Mouse (Mus musculus): Measurements from ENCODE around the gene Kmt2c.

Gene Kmt2c

DNA sequence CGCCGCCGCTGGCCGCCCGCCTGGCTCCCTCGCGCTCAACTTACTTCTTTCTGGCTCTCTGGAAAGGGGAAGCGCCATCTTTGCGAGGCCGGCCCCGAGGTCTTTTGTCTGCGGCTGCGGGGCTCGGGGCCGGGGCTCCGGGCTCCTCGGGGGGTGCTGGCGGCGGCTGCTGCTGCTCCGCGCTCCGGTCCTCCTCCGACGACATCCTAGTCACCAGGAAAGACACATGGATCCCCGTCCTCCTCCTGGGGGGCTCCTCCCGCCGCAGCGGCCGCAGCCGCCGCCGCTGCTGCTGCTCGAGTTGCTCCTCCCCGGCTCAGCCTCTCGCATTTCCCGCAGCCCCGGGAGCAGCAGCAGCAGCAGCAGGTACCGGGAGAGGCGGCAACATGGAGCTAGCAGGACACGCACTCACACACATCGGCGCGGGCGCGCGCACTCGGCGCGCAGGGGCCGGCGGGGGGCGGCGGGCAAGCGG lies at the start of gene Kmt2c:
Kmt2c (minus strand) TSS at position 438 of the 475 bp plus-strand sequence.
- DNase-seq (ENCODE audit: low spot score in 2 of 2) = peak; percentile 73 to 78

DNA sequence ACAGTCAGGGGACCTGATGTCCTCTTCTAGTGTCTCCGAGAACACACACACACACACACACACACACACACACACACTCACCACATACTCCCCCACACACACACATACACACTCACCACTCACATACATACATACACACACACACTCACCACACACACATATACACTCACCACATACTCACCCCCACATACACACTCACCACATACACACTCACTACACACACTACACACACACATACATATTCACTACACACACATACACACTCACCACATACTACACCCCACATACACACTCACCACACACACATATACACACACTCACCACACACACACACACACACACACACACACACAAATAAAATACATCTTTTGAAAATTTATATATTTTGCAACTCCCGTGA lies 48.3 kb upstream of the Kmt2c start:
- no peak for DNase-seq (ENCODE audit: low spot score in 2 of 2)

DNA sequence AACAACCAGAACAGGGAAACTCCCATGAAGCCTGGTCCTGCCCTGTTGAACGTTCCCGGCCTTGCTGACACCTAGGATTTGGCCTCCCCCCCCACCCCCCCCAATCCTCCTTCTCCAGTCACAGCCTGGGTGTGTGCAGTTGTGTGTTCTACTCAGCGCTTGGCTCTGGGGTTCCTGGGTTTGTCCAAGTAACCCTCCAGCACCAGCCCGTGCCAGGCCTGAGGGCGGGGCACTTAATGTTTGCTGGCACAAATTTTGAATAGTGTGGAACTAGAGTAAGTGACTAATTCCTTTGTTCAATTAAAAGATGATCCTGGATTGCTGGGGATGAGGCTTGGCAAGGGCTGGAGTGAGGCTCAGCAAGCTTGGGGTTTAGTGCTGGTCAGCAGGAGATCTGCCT lies 46.0 kb upstream of the Kmt2c start:
- peak; percentile 47 to 57 for DNase-seq (ENCODE audit: low spot score in 2 of 2)

DNA sequence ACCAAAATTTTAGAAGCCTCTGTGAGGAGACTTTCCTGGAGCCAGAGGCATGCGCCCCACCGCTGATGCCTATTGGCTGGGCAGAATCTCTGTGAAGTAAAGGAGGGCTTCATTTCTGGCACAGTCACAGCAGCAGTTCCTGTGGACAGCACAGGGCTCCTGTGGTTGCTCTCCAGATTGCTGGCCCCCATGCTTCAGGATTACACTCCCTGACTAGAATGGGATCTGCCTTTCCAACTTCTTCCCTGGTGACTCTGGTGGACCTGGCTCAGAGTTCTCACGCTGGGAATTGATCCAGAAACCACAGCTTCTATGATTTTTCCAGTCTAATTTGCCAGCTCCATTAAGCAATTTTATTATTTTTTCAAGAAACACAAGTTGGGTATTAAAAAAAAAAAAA lies 45.5 kb upstream of the Kmt2c start:
- peak; percentile 23 to 75 for DNase-seq (ENCODE audit: low spot score in 2 of 2)

DNA sequence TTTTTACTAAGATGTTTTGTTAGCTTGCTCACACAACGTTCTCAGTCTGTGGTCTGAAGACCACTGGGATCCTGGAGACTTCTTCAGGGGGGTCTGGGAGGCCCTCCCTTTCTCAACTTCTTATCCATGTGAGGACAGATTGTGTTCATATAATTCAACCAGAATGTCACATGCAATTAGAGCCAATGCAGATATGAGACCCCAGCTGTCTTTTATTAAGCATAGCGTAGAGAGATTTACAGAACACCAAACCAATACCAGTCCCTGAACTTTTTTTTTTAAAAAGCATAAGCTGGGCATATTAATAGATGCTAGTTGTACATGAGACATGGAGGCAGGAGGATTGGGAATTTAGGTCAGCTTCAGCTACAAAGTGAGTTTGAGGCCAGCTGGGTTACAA lies 43.1 kb upstream of the Kmt2c start:
- DNase-seq (ENCODE audit: low spot score in 2 of 2) = no peak

DNA sequence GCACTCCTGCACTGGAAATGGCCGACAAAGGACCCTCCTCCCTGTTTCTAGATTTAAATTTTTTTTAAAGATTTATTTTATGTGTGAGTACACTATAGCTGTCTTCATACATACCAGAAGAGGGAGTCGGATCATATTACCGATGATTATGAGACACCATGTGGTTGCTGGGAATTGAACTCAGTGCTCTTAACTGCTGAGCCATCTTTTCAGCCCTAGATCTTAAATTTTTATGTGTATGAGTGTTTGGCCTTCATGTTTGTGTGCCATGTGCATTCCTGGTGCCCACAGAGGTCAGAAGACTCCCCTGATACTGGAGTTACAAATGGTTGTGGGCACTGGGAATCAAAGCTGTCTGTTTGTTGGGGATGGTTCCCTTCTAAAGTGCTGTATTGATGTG lies 42.3 kb upstream of the Kmt2c start:
- DNase-seq (ENCODE audit: low spot score in 2 of 2) = no peak

DNA sequence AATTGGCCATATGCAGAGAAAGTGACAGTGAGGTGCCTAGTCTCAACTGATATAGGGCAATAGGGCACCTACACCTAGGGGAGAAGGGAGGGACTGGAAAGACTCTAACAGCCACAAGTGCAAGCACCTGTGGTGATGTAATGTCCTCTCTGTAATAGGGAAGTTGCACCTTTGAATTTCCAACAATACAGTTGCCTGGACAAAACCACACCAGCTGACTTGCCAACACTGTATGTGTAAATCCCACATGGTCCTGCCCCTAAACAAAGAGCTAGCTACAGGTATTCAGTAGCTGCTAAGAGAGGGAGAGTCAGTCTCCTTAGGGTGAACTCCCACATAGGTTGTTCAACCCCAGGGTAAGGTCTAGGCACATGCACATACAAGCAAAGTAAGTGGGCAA lies 41.8 kb upstream of the Kmt2c start:
- no peak for DNase-seq (ENCODE audit: low spot score in 2 of 2)

DNA sequence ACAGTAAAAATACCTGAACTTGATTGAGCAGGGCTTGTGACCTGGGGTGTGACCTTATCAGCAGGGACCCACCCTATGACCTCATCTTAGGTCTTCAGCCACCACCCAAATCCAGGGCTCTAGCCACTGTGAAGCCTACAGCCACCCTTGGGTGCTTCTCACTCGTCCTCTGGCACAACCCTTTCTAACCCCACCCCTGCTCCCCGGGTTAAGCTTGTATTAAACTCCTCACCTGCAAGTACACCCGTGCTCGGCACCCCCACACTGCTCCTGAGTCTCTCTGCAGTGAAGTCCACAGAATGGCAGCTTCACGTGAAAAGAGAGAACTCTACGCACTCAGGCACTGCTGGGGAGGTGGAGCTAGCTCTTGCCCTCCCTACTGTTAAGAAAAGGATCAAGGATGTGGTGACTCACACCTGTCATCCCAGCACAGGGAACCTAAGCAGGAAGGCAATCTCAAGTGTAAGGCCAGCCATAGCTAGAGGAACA lies 38.4 kb upstream of the Kmt2c start:
- no peak for DNase-seq (ENCODE audit: low spot score in 2 of 2)

DNA sequence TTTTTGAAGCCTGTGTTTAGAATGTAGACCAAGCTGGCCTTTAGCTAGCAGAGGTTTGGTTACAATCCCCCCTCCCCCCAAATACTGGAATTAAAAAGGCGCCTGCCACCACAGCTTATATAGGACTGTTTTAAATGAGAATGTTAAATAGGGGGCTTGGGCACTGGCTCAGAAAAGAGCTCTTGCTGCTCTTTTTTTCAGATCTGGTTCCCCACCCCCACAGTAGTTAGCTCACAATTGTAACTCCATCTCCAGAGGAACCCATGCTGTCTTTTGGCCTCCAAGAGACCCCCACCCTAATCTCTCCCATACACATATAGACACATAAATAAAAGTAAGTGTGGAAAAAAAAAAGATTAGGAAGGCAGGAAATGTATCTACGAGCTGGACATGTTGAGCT lies 37.9 kb upstream of the Kmt2c start:
- no peak for DNase-seq (ENCODE audit: low spot score in 2 of 2)

DNA sequence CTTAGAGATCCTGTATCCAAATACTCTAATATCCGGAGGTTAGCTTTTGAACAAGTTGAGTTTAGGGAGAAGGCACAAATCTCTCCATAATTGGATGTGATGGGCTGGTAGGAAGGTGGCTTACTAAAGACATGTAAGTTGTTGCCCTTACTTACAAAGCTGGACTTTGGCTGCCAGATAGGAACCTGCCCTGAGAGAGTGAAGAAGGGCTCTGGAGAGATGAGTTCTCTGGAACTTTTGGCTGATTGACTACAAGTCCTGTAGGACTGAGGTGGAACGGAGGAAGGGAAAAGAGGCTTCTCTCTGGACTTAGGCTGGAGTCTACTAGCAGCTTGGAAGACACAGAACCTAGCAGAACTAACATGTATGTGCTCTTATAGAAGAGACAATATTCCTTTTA lies 37.0 kb upstream of the Kmt2c start:
- no peak for DNase-seq (ENCODE audit: low spot score in 2 of 2)

DNA sequence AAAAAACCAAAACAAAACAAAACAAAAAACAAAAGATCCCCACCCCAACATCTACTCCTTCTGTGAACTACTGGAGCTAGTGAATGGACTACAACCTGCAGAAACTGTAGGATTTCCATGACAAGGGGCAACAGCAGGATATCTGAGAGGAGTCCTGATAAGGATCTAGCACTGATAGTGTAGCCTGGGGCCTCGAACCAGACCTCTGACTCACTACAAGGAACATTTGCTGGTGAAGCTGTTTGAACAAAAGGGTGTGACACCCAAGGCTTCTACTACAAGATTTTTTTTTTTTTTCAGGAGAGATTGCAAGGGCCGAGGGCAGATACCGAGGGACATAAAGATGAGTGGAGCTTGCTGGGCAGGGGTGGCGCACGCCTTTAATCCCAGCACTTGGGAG lies 34.7 kb upstream of the Kmt2c start:
- DNase-seq (ENCODE audit: low spot score in 2 of 2) = peak in 1 of 2 experiments; percentile 19

DNA sequence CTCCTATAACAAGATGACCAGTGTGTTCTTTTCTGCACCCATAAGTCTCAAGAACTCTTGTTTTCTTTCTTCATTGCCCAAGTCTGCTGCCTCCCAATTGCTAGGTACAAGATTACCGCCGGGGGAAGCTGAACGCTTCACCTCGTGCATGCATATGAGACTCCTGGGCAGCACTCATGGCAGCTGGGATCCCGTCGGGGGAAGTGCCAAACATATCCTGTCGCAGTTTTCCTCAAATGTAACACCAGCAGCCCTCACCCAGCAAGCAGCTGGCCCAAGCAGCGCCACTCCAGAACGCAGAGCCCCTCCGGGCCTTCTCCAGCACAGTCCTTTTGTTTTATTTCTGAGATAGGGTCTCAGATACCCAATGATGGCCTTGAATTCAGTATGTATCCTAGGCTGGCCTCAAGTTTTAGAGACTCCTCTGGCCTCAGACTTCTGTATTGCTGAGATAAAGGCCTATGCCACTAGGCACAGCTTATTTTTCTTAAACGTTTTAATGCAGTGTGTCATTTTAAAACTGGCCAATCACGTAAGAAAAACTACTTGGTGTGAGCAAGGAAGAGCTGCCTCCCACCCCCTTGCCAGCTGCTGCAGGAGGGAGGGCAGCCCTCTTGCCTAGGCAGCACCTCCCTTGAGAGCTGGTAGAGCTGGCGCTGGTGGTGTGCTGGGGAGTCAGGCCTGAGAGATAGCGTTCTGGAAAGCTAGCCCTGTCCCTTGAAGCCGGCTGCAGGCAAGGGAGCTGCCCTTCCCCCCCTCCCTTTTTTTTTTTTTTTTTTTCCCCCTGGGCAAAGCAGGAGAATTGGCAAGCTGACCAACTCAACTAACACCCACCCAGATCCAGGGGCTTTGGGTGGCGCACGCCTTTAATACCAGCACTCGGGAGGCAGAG lies 33.9 kb upstream of the Kmt2c start:
- peak in 1 of 2 experiments; percentile 31 for DNase-seq (ENCODE audit: low spot score in 2 of 2)

DNA sequence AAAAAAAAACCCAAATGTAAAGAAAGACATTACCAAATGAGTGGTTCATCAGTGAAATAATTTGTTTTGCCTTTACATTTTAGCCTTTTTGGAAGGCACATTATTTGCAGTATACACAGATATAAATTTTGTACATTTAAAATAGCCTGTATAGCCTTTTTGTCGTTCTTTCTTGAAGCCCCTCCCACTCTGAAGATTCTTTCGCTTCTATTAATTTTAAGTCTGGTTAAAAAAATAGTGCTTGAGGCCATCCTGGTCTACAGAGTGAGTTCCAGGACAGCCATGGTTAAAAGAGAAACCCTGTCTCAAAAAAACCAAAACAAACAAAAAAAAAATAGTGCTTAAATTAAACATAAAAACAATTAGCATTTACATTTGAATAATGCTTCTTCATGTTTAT lies 32.0 kb upstream of the Kmt2c start:
- DNase-seq (ENCODE audit: low spot score in 2 of 2) = no peak

DNA sequence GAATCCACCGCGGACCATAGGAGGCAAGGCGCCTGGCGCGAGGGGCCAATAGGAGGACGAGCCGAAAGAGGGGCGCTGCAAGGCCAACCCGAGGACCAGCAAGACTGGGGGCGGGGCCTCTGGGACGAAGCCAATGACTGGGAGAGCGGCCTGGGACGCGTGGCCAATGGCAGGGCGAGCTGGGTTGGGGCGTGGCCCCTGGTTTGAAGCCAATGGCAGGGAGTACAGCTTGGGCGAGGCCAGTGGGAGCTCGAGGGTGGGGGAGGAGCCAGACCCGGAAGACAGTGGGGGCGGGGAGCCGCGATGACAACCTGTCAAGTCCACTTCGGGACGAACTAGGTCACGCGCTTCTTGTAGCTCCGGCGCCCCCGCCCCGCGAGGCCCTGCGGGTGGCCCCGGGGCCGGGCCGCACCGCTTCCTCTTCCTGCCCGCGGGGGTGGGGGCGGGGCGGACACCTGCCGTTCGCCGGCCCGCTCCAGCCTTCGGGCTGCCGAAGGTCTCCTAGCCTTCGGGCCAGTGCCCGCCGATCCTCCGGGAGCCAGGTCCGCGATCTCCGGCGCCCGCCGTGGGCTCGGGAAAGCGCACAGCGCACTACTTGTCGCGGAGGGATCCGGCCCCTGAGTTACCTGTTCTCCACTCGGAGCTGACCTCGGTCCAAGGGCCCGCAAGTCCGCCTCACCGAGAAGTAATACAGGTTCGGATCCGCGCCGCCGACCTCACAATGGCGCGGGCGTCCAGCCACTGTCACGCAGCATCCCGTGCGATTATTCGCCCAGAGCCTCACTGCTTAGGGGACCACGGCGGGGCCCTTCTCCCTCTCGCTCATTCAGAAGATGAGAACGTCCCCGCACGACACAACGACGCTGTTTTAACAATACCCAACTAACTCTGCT lies 31.2 kb upstream of the Kmt2c start:
- peak; percentile 99 to 100 for DNase-seq (ENCODE audit: low spot score in 2 of 2)

DNA sequence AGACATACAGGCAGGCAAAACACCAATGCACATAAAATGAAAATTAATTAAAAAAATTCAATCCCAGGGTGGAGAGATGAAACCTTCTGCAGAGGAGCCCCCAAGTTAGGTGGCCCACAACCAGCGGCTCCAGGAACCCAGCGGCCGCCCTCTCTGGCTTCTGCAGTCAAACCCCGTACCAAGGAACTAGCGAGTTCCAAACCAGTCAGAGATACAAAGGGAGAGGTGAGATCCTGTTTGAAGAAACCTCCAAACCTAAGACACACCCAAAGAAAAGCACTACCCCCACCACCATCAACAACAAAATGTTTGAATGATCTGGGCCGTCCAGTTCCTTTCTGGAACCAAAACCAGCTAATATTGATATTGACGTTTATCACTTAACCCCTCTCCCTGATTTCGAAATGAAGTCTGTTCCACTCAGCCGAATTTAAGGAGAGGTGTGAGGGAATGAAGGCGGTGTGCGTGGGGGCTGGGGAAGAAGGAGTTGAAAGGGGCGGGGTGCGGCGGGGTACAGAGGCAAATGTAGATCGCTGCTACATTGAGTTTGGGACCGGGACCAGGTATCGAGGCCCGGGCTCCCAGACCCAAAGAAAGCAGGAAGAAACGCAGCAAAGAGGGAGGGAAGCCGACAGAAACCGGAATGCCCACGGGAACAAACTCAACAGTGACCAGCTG lies 30.4 kb upstream of the Kmt2c start:
- no peak for DNase-seq (ENCODE audit: low spot score in 2 of 2)

DNA sequence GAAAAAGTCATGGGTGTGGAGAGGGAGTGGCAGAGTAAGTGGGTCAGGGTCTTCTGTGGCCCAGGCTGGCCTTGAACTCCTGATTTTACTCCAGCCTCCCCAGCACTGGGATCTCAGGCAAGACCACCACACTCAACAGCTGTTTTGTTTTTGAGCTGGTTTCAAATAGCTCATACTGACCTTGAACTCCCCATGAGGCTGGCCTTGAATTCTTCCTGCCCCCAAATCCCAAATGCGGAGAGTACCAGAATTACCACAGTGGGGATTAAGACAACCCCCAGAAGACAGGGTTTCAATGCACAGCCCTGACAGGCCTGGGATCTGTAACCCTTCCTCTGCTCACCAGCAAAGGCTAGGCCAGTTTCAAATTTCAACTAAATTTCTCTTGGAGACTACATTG lies 29.4 kb upstream of the Kmt2c start:
- DNase-seq (ENCODE audit: low spot score in 2 of 2) = no peak

DNA sequence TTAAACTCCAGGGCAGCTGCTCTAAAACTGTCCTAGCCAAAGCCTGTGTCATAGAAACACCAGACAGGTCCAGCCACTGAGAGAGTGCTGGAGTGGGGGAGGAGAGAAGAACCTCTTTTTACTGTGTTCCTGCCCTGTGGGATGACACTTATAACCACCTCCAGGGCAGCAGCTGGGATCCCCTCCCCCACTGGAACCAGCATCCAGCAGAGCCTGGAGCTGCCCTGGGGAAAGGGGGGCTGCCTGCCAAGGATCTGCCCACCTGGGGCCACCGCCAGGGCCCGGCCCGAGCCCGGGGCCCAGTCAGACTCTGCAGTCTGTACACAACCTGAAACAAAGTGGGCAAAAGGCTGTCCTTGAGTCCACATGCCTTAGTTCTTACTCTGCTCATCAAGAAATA lies 28.3 kb upstream of the Kmt2c start:
- DNase-seq (ENCODE audit: low spot score in 2 of 2) = peak; percentile 12 to 54

DNA sequence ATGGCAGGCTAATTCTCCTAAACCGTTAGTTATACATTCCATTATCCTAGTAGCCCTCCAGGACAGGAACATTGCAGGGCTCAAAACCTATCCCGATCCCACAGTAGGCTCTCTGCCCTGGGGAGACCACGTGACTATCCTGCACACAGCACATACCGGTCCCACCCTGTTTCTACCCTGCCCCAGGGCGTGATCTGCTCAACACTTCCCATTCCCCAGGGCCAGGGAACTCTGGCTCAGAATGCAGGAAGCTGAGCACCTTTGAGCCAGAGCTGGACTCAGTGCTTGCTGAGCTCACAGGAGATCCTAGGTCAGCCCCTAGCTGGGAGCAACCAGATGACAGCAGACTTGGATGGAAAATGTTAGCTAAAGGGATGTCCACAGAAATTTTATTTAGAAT lies 27.5 kb upstream of the Kmt2c start:
- DNase-seq (ENCODE audit: low spot score in 2 of 2) = peak; percentile 10 to 48

DNA sequence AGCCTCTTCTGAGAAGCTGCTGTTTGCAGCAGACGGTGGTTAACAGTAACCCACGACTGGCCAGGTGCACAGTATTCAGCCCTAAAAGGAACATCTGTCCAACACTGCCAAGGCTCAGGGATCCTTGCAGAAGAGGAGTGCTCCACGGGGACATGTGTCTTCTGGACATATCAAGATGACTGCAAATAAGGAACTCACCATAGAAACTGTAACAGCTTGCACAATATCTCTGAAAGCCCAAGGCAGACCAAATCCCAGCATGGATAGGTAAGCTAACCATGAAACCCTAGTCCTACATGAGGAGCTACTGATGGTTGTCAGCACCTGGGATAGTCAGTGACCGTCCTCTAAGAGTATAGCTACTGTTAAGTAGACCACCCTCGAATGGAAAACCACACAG lies 22.9 kb upstream of the Kmt2c start:
- DNase-seq (ENCODE audit: low spot score in 2 of 2) = no peak

DNA sequence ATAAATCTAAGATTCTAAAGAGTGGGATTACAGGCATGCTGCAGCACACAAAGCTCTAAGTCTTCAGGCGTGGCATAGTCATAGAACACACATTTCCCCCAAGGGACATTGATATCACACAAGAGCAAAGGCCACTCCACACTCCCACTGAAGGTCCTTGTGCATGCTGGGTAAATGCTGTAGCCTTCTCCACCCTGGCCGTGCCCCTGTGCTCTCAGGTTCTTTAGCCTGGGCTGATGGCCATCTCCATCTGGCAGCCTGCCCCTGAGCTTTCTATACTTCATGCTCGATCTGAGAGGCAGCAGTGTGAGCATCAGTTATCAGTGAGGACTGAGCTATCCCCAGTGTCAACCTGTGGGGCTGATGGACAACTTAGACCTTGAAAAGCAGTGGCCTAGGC lies 21.2 kb upstream of the Kmt2c start:
- DNase-seq (ENCODE audit: low spot score in 2 of 2) = no peak

DNA sequence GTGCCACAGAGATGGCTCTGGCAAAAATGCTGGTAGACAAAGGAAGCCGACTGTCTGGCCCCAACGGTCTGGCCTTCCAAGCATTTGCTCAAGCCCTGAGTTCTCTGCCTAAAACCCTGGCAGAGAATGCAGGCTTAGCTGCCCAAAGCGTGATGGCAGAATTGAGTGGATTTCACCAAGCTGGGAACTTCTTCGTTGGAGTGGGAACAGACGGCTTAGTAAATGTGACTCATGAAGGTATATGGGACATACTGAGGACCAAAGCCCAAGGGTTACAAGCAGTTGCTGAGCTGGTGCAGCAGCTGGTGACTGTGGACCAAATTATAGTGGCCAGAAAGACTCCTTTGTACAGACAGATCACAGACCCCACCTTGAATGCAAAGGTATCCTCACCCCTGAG lies 19.0 kb upstream of the Kmt2c start:
- no peak for DNase-seq (ENCODE audit: low spot score in 2 of 2)
